Mouse (Mus musculus): ENCODE results near the gene Nos1ap. TPM values are rescaled to one million over a fixed set of nuclear protein-coding genes. Genes with fewer than 3 reads are reported as not detected.

Gene Nos1ap
- total RNA-seq, 2 experiments from 2014 or later: 2.9 to 3.8 TPM

- peak; percentile 22 for DNase-seq
These were observed 89.8 kb downstream of the Nos1ap start for GRCm38 (mm10) chr1:170499891-170500290.

- DNase-seq: no peak
These were observed 90.2 kb downstream of the Nos1ap start for GRCm38 (mm10) chr1:170499466-170499865.

DNA sequence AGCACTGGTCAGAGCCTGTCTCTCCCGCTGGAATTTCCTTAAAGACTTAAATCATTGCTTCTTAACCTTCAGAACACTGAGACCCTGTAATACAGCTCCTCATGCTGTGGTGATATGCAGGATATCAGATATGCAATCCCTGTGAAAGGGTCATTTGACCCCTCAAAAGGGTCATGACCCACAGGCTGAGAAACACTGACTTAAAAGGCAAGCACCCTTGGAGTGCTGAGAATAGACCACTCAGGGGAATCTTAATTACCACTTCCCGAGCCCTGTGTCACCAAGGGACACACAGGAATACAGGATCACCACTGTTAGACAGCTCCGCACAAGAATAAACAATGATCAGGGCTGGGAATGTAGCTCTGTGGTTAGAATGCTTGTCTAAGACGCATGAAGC is 91.0 kb downstream of the Nos1ap start:
- no peak for DNase-seq

DNA sequence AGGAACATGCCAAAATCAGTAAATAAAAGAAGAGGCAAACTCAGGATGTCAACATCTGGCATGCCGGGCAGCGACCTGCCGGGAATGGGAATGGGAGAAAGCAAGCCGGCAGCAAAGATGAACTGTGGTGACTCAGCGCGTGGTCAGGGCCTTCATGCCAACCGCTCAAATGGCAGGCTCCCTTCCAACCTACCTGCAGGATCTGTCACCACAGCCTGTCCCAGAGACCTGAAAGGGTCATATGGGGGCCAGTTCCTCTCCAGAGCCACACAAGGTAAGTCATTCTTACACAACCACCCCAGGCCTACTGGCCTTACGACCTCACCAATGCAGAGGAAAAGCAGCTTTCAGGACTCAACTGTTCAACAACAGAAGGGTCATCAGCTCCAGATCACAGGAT is 93.4 kb downstream of the Nos1ap start:
- DNase-seq: no peak

GRCm38 (mm10) chr1:170495538-170496183 is 94.0 kb downstream of the Nos1ap start:
- no peak for DNase-seq

DNA sequence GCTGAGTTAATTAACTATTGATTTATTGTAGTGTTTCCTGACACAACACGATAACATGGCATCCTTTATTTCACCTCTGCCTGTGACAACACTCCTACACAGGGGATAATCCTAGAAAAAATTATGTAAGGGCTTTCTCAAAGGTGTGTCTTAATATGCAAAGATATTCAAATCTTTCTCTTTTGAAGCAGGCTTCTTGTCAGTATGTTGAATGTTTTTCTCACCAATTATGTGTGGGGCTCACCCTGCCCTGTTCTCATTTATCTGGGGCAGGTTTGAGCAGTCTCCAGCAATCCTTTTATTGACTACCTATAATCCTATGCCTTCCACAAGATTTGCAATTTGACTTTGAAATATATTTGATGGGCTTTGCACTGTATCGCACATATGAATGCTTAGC is 97.1 kb downstream of the Nos1ap start:
- DNase-seq: no peak

- DNase-seq: no peak
These were observed 97.6 kb downstream of the Nos1ap start for GRCm38 (mm10) chr1:170492027-170492426.

DNA sequence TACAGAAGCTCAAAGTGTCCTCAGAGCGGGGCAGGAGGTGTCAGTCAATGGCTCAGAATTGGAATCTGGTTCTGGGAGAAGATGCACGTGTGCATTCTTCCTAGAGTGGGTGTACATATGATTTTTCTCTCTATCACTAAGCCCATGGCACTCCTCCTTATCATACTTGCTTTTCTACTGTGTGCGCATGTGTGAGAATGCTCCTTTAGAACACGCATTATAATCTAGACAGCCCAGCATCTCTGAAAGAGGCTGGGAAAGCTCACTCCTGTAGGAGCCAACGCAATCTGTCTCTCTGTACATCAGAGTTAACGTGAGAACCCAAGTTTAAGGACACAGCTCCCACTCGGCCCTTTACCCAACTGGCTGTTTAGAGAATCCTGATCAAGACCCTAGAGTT is 99.7 kb downstream of the Nos1ap start:
- DNase-seq: no peak

- no peak for DNase-seq
These were observed 100.2 kb downstream of the Nos1ap start for GRCm38 (mm10) chr1:170489450-170489849.

DNA sequence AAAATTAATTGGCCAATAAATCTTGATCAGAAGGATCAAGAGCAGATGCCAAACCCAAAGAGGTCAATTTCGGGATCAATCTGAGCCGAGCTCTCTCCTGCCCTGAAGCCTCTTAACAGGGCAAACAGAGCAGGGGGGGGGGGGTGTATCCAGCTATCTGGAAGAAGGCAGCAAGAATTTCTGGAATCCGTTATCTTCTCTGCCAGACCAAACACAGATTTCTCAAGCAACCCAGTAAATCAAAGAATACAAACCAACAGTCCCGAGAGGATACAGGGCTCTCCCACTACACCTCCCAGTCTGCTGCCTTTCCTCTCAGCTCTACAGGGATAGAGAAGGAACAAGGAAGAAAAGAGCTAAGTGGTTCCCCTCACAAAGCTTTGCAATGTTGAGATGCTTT is 104.5 kb downstream of the Nos1ap start:
- no peak for DNase-seq

DNA sequence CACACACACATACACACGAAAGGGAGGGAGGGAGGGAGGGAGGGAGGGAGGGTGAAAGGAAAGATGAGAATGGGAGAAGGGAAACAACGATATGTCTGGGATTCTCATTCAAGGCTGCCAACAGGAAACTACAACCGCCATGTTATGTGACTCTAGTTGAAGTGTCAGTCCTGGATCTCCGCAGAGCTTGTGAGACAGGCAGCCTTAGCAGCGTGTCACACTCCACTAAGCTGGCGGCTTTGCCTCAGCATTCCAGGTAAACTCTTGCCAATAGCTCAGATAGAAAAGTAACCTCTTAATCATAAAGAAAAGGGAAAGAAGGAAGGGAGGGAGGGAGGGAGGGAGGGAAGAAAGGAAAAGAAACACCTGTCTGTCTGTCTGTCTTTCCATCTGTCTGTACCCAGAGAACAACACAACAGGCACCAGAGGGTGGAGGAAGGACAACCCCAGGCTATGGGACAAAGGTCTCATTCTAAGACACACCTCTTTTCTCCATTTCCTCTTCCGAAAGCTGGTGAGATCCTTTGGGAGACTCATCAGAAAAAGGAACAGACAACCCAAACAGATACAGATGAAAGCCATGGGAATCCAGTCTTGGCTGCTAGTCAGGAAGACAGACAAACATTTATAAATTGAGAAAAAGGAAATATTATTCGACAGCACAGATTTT is 107.3 kb downstream of the Nos1ap start:
- DNase-seq: no peak

DNA sequence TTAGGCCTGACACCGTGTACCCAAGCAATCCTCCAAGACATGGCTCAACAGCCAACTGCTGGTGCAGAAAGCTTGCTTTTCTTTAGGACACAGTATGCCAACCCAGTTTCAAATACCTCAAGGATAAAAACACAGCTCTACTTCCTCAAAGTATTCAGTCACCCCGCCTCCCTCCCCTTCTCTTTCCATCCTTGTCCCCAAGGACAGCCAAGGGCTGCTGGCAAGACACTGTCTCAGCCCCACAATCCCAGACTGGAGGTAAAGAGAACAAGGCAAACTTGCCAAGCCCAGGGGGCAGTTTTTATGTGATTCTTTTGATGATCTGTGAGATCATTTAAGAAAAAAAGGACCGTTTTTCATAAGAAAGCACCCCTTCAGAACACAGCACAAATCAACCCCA is 108.6 kb downstream of the Nos1ap start:
- no peak for DNase-seq

DNA sequence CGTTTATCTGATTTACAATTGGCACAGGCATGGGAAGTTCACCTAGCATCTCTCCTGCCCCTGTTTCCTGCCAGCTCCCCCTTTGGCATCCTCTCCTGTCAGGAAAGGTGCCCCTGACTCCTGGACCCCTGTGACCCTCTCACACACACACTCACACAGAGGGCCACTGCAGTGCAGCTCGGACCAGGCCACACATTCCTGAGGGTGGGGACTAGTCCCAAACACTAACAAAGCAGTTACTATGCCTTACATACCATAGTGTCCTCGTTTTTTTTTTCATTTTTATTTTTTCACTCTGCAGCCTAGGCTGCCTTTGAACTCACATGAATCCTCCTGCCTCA is 110.2 kb downstream of the Nos1ap start:
- no peak for DNase-seq

GRCm38 (mm10) chr1:170478791-170479457 is 110.7 kb downstream of the Nos1ap start:
- DNase-seq: no peak

DNA sequence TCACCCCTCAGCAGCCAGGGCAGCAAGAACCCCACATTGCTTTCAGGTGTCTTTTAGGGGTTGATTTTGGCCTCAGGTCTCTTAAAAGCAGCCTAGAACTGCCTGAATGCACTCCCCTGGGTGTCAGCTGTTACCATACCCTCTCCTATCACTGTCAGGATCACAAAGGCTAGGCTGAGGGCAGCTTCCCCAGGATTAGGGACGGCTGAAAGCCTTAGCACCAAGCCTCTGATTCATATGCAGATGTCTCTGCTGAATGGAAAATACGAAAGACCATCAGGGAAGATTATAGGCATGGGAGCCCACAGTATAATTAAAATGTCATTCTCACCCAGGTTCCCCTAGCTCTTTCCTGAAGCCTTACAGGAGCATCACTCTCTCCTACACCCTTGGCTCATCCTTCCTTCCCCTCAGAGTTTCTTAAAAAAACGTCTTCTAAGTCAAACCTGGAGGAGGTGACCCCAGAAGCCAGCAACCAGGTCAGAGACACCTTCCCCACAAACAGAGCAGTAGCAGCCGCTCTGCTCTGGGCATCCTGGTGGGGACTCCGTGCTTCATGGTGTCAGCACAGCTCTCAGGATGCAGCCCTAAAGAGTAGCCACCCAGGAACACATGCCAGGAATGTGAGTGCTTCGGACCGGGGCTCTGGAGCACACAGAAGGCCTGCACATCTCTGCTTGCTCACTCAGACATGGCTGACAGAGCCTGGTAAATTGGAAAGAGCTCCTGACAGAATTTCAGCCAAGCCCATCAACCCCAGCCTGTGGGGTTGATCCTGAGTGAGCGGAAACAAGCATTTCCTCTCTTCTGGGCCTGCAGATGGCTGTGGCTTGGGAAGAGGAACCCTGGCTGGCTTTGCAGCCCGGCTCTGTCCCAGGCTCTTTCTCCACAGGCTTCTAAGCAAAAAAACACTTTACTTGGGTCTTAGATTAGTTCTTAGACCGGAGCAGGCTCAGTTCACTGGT is 111.7 kb downstream of the Nos1ap start:
- no peak for DNase-seq

- no peak for DNase-seq
These were observed 116.2 kb downstream of the Nos1ap start for GRCm38 (mm10) chr1:170473460-170473859.

- DNase-seq: no peak
These were observed 116.8 kb downstream of the Nos1ap start for GRCm38 (mm10) chr1:170472861-170473260.

DNA sequence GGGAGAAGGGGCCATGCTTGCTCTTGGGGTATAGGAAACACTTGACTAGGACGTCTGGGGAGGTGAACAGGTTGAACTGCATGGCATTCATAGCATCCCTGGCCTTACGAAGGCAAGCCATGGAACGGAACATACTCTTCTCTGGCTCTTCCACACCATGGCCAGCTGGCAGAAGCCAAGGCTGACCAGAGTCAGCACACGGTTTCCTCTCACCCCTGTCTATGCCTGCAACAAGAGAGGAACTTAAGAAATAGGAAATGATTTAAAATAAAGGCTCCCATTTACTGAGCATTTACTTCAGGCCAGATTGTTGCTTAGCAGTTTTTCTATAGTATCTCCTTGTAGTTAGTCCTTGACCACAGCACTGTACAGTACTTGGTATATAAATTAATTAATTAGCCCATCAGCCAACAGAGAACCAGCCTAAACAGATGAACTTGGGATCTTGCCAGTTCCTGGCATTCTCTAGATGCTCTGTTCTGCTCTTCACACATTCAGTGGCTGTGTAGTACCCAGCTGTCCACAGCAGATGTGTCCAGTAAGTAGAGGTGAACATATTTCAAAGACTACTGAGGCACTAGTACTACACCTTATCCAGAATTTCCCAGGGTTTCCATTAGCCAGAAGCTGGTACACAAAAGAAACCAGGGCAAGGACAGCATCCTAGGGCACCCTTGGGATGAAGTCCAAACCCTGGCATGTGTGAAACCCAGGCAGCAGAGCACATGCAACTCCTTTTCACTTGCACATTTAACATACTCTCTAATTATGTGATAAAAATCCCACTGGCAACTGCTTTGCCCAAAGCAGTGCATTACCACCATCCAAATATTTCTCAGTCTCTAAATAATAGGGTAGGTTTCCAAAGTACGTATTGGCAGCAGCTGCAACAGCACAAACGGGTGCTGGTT is 123.3 kb downstream of the Nos1ap start:
- DNase-seq: no peak

DNA sequence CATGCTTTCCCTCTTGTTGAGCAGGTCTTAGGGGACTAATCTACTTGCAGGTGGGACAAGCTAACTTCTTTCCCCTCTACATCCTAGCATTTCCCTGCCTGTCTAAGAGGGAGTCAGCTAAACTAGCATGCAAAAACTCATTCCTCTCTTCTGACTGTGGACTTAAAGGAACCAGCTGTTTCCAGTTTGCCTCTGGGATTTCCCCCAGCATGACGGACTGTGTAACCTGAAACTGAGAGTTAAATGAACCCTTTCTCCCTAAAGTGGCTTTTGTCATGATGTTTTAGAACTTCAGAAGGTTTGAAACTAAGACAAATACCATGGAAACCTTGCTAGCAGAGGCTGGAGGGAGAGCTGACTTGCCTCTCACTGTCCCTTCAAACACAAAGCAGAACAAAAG is 127.5 kb downstream of the Nos1ap start:
- DNase-seq: no peak

DNA sequence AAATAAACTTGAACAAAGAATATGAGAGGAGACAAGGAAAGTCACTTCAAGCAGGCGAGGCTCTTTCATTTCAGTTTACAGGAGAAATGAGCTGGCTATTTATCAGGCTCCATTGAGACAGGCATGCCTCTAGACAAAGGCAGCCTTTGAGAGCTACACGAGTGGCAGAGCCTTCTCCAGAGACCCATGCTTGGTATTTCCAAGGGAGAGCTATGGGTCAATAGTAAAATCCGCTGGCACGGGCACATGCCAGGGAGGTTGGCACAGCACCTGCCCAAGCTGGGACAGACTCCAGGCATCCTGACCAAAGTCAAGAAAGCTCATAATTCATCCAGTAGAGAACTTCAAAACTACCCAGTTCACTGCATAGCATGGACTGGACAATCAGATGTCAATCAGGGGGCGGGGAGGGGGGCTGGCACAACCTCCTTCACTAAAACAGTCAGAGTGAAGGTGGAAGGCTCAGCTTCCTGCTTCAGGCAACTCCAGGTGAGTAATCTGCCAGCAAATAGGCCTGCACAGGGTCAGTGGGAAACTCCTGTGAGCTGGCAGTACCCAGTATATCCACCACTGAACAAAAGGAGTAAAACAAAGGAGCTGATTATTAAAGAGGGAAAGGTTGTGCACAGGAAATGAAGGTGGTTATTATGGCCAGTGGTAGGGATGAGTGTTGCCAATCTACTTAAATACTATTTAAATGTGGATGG is 129.6 kb downstream of the Nos1ap start:
- DNase-seq: no peak

- no peak for DNase-seq
These were observed 132.0 kb downstream of the Nos1ap start for GRCm38 (mm10) chr1:170457673-170458072.

Data from gastrocnemius, postnatal 10 days (tissue).